Mouse (Mus musculus) lung, embryonic 16.5 days (tissue): Measurements from ENCODE around the gene Tomt. TPM values are rescaled to one million over a fixed set of nuclear protein-coding genes. Genes with fewer than 3 reads are reported as not detected.

Experiments
- ATAC-seq: fragments of 200-750 bp; cut with Nextera tagmentation; 2 replicates; pipeline ENCODE4 v1.8.0; 2017; ENCODE audit warnings: low read depth, mild to moderate bottlenecking, moderate library complexity
- H3K27ac ChIP-seq: fragments of 300-500 bp; sonication (generic); 2 replicates; pipeline ENCODE4 v1.5.1; 2014; ENCODE audit warnings: mild to moderate bottlenecking, control low read depth, low read length
- H3K27me3 ChIP-seq: fragments of 300-500 bp; sonication (generic); 2 replicates; pipeline ENCODE4 v1.6.1; 2014; ENCODE audit warnings: low read depth, low read length, mixed read lengths; ENCODE audit not compliant: control insufficient read depth, insufficient read depth
- H3K36me3 ChIP-seq: fragments of 300-500 bp; sonication (generic); 2 replicates; pipeline ENCODE4 v1.6.1; 2014; ENCODE audit warnings: low read length; ENCODE audit not compliant: control insufficient read depth, insufficient read depth
- H3K4me1 ChIP-seq: fragments of 300-500 bp; sonication (generic); replicated peaks from 2 replicates; pipeline ENCODE4 v1.6.1; 2014; ENCODE audit warnings: low read length, mixed read lengths; ENCODE audit not compliant: control insufficient read depth, insufficient read depth
- H3K4me2 ChIP-seq: fragments of 300-500 bp; sonication (generic); 2 replicates; pipeline ENCODE4 v1.6.1; 2014; ENCODE audit warnings: low read depth, low read length, control low read depth
- H3K4me3 ChIP-seq: fragments of 300-500 bp; sonication (generic); 2 replicates; pipeline ENCODE4 v1.5.1; 2014; ENCODE audit warnings: mild to moderate bottlenecking, low read length, control low read depth
- H3K9ac ChIP-seq: fragments of 300-500 bp; sonication (generic); 2 replicates; pipeline ENCODE4 v1.6.1; 2014; ENCODE audit warnings: low read length, control low read depth
- H3K9me3 ChIP-seq: fragments of 300-500 bp; sonication (generic); 2 replicates; pipeline ENCODE4 v1.6.1; 2016; ENCODE audit warnings: low read length; ENCODE audit not compliant: control insufficient read depth
- WGBS: fragments of 180-500 bp; shearing (Covaris S2); extraction: QIAGEN DNeasy Blood & Tissue Kit; methylation state at CpG from one replicate; pipeline ENCODE4 v1.1.7; 2014; 5-methylcytosine and 5-hydroxymethylcytosine counted together
- microRNA-seq: library from miRNA; unstranded; fragments of <30 nt; microRNA quantifications from one replicate; pipeline ENCODE4, GENCODE M21; 2016
- polyA plus RNA-seq: library from polyadenylated mRNA; unstranded; fragments of >200 nt; fragmentation: Nextera tagmentation; extraction: Ambion mirVana; gene quantifications from 2 replicates; pipeline ENCODE4 v1.2.1, GENCODE M21; 2015

Tomt gene
- polyA plus RNA-seq, 1 experiment from 2014 or later = 0.69 TPM

DNA sequence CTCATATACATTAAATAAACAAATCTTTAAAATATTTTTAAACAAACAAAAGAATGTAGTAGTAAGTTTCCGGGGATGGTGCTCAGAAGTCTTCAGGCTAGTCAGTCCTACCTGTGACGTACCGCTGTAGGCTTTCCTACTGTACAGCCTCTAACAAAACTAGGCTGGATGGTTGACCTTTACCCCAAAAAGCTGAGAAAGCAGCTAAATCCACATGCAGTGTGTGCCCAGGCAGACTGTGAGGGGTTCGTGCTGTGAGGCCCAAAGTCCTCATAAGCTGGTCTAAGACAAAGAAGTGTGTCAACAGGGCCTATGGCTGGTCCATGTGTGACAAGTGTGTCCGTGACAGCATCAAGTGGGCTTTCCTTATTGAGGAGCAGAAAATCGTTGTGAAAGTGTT is 53.3 kb downstream of the Tomt start:
- no peak overlapping the region for H3K4me3 ChIP-seq
- H3K4me2 ChIP-seq = no peak overlapping the region
- no peak overlapping the region for H3K9ac ChIP-seq
- H3K9me3 ChIP-seq = no peaks in the 10 kb centered on the region
- no peak for ATAC-seq
- 73% methylated on average over 6 of the region's 6 CpGs for WGBS
- no peak overlapping the region for H3K27ac ChIP-seq
- no peaks in the 10 kb centered on the region for H3K36me3 ChIP-seq
- H3K27me3 ChIP-seq = no peaks in the 10 kb centered on the region
- no peaks in the 10 kb centered on the region for H3K4me1 ChIP-seq

DNA sequence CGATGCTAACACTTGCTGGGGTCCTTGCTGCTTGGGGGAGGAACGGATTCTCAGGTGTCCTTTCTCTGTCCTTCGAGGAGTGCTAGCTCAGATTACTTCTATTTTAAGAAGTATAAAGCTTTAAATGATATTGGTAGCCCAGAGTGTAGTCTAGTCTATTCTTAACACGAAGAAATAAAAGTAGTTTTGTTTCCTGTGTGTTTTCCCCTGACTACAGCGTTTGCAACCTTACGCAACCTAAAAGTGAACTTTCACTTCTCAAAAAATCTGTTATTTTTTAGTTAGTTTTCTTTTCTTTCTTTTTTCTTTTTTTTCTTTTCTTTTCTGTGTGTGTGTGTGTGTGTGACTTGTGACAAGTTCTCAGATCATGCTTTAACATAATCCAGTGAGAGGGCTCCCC is 54.5 kb downstream of the Tomt start:
- H3K36me3 ChIP-seq = no peaks in the 10 kb centered on the region
- no peaks in the 10 kb centered on the region for H3K27me3 ChIP-seq
- H3K4me3 ChIP-seq = no peak overlapping the region
- H3K4me1 ChIP-seq = no peaks in the 10 kb centered on the region
- H3K4me2 ChIP-seq = no peak overlapping the region
- no peak overlapping the region for H3K9ac ChIP-seq
- no peaks in the 10 kb centered on the region for H3K9me3 ChIP-seq
- no peak overlapping the region for H3K27ac ChIP-seq
- WGBS = 79% methylated on average over 6 of the region's 6 CpGs
- no peak for ATAC-seq

Small RNA genes lying within 50 kb of the gene (microRNA-seq; reads per million reads assigned to microRNA genes)
- gene Gm22655 = not detected

Other genes starting within 250 kb of the Tomt start
- gene Clpb, start 242.7 kb downstream of the Tomt start, polyA plus RNA-seq = 51.3 and 59.6 TPM in 2 replicates
- 0.28 and 0.34 TPM in 2 replicates for gene Phox2a, start 88.0 kb downstream of the Tomt start, polyA plus RNA-seq
- 34.8 and 35.7 TPM in 2 replicates for gene Inppl1, start 68.1 kb downstream of the Tomt start, polyA plus RNA-seq
- 1.5 and 2.8 TPM in 2 replicates for gene Folr2, start 49.2 kb downstream of the Tomt start, polyA plus RNA-seq
- 71.2 and 73.0 TPM in 2 replicates for gene Anapc15, start 42.6 kb downstream of the Tomt start, polyA plus RNA-seq
- 1.5 and 1.6 TPM in 2 replicates for gene Folr1, start 35.6 kb downstream of the Tomt start, polyA plus RNA-seq
- gene Lamtor1, start 455 bp downstream of the Tomt start, polyA plus RNA-seq = 161 and 163 TPM in 2 replicates
- gene Lrrc51, start 27.5 kb upstream of the Tomt start, polyA plus RNA-seq = 18.1 and 28.3 TPM in 2 replicates
- gene Numa1, start 27.8 kb upstream of the Tomt start, polyA plus RNA-seq = 66.7 and 73.7 TPM in 2 replicates
- 2.1 and 3.0 TPM in 2 replicates for gene Il18bp, start 112.3 kb upstream of the Tomt start, polyA plus RNA-seq
- gene Rnf121, start 159.1 kb upstream of the Tomt start, polyA plus RNA-seq = 25.2 and 25.6 TPM in 2 replicates
- gene Xndc1, start 159.2 kb upstream of the Tomt start, polyA plus RNA-seq = 31.0 and 35.0 TPM in 2 replicates
- 1.0 and 1.2 TPM in 2 replicates for gene Xntrpc, start 159.4 kb upstream of the Tomt start, polyA plus RNA-seq
- 0.08 and 0.10 TPM in 2 replicates for gene Trpc2, start 176.8 kb upstream of the Tomt start, polyA plus RNA-seq
- 1.1 and 1.9 TPM in 2 replicates for gene Art1, start 195.4 kb upstream of the Tomt start, polyA plus RNA-seq
- gene Art5, start 203.1 kb upstream of the Tomt start, polyA plus RNA-seq = 1.3 and 1.5 TPM in 2 replicates
- gene Chrna10, start 210.5 kb upstream of the Tomt start, polyA plus RNA-seq = 0.11 and 0.40 TPM in 2 replicates